Mouse (Mus musculus) kidney, adult 9 months (tissue): Measurements from ENCODE around the gene Scml4.

Experiments used
- DNase-seq: peaks from one replicate; pipeline ENCODE4 v3.0.0; 2022

The Scml4 gene

DNA sequence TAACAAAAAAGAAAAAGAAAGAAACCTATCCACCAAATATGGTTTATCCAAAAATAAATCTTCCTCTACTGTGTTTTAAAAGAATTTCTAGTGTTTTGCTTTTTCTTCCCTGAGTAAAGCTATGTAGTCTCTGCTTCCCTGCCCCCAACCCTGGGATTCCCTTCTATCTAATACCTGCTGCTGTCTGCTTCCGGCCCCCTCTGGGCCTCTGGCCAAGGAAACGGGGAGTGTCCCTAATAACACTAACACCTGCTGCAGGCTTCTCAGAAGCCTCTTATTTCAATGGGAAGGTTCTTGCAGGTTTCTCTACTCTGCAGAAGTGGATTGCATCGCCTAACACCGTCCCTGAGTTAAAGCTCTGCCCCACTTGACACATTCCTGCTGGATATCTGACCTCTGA is 50.4 kb downstream of the Scml4 start:
- no peak for DNase-seq

DNA sequence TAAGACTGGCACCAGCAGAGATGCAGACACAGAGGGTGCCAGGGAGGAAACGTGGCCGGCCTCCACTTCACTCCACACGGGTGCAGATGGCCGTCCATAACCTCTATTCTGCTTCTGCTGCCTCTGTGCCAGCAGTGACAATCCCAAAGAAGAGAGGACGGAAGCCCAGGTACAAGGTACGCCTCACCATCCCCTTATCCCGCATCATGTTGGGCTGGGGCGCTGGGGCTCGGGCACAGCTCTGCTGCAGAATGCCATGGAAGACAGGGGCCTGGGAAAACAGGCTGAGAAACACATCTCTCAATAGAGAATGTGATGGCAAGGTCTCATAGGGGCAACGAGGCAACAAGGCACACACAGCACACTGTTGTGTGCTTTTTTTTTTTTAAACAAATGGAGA is 51.9 kb downstream of the Scml4 start:
- no peak for DNase-seq

- DNase-seq, result no peak
These were observed 53.0 kb downstream of the Scml4 start for GRCm38 (mm10) chr10:42913196-42913595.

DNA sequence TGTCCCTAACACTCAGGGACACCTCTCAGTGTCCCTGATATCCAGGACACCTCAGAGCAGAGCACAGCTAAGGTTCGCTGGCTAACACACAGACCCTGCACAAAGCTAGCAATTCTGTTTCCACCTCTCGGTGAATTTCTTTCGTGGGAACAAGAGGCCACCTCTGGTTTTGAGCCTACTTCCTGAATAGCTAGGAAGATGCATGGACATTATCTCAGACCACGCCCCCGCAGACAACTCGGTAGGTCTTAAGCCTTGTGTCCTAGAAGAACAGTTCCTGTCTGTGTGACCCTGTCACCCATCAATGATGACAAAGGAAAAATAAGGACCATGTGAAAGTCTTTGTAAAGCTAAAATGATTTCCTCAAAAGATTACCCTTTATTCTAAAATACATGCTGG is 54.0 kb downstream of the Scml4 start:
- no peak for DNase-seq

DNA sequence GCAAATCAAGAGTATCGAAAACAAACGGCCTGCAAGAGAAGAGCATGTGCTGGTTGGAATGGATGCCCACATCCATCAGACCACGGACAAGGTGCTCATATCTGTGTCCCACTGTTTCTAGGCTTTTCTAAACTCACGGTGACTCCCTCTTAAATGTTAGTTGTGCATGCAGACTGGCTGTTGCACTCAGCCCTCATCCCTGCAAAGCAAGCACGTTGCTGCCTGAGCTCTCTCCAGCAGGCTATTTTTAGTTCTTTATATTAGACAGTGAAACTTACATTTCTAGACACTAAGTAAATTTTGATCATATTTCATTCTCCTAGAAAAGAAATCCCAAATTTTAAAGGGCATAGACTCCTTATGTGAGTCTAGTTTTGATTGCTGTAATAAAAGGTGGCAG is 57.2 kb downstream of the Scml4 start:
- DNase-seq, result no peak

DNA sequence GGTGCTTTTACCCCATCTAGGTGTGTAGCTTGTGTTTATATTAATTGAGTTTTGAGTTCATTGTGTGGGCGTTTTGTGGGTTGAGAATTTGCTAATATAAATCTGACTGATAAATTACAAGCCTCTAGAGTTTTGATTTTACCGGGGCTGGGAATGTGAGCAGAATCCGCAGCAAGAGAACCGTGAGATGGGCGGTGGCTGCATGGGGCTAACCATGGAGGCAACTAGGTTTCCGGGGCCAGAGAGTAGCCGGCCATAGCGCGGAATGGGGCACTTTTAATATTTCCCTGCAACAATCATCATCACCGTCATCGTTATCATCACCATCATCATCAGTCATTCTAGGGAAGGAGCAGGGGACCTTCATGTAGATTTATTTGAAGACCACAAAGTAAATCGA is 59.6 kb downstream of the Scml4 start:
- no peak for DNase-seq

- no peak for DNase-seq
These were observed 65.1 kb downstream of the Scml4 start for GRCm38 (mm10) chr10:42925103-42925866.

- no peak for DNase-seq
These were observed 70.0 kb downstream of the Scml4 start for GRCm38 (mm10) chr10:42930121-42930650.

GRCm38 (mm10) chr10:42932862-42933480 is 72.8 kb downstream of the Scml4 start:
- DNase-seq, result no peak

GRCm38 (mm10) chr10:42934672-42935071 is 74.5 kb downstream of the Scml4 start:
- DNase-seq, result no peak

- DNase-seq, result no peak
These were observed 76.0 kb downstream of the Scml4 start for GRCm38 (mm10) chr10:42936205-42936604.

DNA sequence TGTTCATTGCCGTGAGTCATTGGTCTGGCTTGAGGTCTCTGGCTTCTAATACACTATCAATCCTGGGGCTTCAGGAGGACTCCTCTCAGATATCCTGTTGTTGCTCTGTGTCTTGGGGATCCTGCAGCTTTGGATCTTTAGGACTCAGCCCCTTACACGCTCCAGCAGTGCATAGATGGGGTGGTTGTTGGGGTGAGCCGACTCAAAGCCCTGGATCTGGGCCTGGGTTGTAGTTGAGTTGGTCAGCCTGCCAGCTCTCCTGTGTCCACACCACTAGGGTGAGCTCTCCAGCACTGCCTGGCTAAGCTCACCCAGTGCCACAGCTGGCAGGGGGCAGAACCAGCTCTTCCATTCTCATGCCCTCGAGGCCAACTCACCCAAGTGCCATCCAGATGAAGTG is 78.2 kb downstream of the Scml4 start:
- DNase-seq, result no peak

DNA sequence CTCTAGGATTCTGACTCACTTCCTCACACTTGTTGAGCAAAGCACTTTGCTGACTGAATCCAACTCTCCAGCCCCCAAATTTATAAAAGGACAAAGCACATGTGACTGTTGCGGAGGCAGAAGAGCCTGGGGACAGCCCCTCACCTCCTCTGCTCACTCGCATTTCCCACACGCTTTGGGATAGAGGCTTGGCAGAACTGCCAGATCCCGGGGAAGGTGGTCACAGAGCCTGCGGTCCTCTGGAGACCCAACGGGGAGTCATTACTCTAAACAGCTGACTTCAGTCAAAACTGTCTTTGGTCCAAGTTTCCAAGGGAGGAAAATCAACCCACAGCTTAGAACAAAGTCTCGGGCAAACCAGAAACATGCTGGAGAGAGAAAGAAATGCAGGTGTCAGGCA is 79.5 kb downstream of the Scml4 start:
- DNase-seq, result no peak

DNA sequence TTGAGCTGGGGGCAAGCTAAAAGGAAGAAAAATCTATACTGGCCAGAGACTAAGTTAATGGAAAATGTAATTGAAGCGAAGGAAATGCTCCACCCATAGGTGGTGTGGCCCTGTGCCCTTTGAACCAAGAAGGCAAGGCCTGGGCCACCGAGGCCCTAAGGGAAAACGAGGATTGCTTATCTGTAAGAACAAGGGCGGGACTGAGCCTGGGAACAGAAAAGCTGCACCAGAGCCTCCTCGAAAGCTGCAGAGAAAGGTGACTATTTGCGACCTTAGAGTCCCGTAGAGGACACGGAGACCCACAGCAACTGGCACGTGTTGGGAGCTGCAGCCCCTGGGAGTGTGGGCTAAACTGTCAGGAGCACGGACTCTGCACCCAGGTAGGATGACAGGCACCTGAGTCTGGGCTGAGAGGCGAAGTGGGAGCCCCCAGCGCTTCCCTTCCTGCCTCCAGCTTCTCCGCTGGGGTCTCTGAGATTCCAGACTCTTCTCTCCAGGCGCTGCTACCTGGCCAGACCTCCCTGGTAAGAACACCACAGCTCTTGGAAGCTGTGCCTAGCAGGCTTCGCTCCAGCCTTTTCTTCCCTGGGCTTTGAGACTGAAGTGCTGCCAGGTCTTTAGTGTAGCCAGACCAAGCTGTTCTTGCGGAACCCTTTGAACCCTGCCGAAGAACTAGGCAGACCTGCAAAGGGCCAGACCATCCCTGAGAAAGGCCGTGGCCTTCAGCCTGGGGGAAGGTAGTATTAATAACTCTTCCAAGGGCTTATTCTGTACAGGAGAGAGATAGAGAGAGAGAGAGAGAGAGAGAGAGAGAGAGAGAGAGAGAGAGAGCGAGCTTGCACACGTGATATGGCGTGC is 80.3 kb downstream of the Scml4 start:
- no peak for DNase-seq

GRCm38 (mm10) chr10:42941278-42941677 is 81.1 kb downstream of the Scml4 start:
- DNase-seq, result no peak

DNA sequence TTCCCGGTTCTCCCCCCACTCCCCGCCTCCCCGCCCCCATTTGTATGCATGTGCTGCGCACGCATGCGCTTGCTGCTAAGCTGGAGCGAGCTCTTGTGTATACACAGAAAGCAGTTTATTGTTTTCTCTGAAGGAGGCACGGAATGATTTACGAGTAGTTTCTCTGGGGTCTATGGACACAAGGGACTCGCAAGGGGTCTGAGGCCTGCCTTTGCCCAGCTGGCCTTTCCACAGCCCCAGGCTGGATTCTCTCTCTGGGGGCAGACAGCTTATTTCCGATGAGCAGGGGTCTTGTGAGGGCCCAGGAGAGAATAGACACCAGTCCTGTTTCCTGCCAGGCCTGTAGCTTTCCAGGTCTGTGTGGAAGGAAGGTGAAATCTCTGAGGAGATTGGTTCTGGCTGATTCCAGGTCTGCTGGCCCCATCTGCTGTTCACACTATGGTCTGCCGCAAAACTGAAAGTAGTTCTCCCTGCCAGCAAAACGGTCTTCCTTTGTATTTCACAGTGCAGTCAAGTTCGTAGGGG is 81.6 kb downstream of the Scml4 start:
- DNase-seq, result peak; percentile 61

- DNase-seq, result no peak
These were observed 82.1 kb downstream of the Scml4 start for GRCm38 (mm10) chr10:42942300-42942699.

- DNase-seq, result no peak
These were observed 85.1 kb downstream of the Scml4 start for GRCm38 (mm10) chr10:42945316-42945715.

DNA sequence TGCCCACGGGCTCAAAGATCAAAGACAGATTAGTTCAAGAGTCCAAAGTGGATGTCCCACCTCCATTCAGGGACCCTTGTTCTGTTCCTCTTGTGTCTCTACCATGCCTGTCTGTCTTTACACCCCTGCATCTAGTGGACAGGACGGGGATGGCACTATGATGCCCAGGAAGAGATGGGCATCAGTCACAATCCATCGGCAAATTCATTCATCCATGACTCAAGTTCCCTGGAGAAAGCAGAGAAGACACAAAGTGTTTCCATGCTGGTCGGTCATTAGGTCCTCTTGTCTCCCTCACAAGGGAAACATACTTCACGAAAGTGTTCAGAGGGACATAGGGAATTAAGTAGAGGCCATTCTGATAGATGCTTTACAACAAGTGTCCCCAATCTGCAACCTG is 87.2 kb downstream of the Scml4 start:
- no peak for DNase-seq

DNA sequence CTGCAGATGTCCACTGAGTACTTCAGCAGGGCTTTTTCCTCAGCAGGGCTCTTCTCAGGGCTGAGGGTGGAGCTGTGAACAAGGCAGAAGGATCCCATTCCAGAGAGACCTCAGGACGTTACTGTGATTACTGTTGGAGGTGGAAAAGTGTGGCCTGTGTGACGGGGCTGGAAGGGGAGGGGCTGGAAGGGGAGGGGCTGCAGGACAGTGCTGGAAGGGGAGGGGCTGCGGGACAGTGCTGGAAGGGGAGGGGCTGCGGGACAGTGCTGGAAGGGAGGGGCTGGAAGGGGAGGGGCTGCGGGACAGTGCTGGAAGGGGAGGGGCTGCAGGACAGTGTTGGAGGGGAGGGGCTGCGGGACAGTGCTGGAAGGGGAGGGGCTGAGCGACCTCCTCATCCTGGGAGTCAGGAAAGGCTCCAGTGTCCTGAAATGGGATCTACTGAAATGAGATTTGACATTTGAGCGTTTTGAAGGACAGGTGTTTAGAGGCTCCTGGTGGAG is 90.1 kb downstream of the Scml4 start:
- DNase-seq, result no peak

DNA sequence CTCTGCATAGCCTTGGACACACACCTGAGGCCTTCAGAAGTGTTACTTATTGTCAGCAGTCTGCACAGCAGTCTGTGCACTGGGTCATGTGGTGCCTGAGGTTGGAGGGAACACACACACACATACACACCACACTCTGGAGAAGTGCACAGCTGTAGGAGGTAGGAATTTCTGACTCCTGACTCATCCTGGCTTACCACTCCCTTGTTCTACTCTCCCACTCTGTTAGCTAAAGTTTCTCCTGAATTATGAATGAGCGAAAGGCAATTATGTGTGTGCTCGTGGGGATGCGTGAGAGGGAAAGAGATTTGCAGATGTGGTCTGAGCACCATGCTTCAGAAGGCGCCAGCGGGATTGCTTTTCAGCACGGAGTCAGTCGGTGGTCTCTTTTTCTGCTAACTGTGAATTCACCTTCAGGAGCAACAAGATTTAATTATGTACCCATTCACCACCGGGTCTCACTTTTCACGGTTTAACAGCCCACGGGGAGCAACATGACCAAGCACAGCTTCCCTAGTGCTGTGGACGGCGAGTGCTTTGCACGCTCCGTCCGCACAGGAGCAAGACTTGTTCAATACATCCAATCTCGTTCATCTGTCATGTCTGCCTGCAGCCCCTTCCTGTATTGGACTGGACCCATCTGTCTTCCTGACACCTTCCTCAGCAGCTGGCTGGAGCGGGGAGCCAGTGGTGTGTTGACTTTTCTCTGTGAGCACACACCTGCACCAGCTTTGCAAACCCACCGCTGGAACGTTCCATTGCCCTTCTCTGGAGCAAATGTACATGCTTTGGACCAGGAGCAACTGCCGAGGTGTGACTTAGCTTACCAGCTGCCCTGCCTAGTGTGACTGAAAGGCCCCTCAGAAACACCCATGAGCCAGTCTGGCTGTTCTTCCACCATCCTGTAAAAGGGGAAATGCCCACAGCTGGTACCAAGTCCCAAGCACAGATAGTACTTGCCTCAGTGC is 91.2 kb downstream of the Scml4 start:
- DNase-seq, result no peak

GRCm38 (mm10) chr10:42952046-42952420 is 91.9 kb downstream of the Scml4 start:
- peak; percentile 48 for DNase-seq
